Mouse (Mus musculus) monocyte, adult 59 days (primary cell): ENCODE data around the gene Arhgap4. TPM values are rescaled to one million over a fixed set of nuclear protein-coding genes. Genes with fewer than 3 reads are reported as not detected.

Source experiments
- total RNA-seq, 2 experiments: library from RNA; stranded (reverse); gene quantifications; one replicate each; pipeline ENCODE4 v1.2.4; 2023

The Arhgap4 gene
- 100 to 1,000 TPM; 146 TPM for total RNA-seq

GRCm38 (mm10) chrX:73921823-73922549 is at the start of gene Arhgap4, which contains the start of gene Naa10:
Arhgap4 (minus strand) TSS chrX:73921870.
Naa10 (minus strand) TSS chrX:73921944.

DNA sequence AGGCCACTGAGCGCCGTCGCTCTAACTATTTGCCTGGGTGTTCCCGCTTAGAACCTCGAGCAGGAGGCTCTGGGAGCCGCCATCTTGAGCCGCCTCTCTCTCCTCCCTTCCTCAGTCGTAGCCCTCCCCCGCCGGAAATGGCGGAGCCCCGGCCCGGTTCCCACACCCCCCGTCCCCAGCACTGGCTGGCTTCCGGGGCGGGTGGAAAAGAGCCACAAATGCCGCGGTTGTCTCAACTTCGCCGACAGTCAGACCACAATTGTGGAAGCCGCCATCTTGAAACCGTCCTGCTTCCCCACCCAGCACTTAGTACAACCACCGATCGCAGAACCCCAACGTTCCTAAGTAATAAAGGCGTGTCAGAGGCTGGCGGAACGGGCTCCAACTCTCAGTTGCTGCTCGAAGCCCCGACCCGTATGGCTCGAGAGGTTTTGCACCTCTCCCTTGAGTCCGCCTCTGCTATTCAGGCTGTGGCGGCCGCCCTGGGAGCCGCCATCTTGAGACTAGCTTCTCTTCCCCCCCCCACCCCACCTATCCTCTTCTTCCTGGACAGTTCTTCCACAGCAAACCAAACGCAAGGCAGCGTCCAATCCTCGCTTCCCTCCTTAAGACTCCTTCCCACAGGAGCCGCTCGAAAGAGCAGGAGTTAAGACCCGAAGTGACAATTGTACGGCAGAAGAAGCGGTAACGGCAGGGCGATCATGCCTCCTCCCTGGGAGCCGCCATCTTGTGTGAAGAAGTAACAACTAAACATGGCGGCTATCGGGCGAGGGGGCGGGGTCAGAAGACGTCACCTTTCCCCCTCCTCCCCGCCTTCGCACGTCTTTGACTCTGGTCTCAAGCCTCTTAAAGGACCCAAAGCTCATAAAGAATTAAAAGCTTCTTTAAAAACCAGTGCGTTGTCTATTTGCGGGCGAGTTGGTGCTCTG is 44.8 kb upstream of the Arhgap4 start, which contains the start of gene Hcfc1:
Hcfc1 (minus strand) TSS at position 110 of the 929 bp plus-strand sequence.

GRCm38 (mm10) chrX:73930402-73931062 is 8.9 kb upstream of the Arhgap4 start, which contains the start of gene Renbp:
Renbp (minus strand) TSS chrX:73930850.

GRCm38 (mm10) chrX:73895719-73896118 is 26.0 kb downstream of the Arhgap4 start, which contains the start of gene L1cam:
L1cam (minus strand) TSS chrX:73896105.

DNA sequence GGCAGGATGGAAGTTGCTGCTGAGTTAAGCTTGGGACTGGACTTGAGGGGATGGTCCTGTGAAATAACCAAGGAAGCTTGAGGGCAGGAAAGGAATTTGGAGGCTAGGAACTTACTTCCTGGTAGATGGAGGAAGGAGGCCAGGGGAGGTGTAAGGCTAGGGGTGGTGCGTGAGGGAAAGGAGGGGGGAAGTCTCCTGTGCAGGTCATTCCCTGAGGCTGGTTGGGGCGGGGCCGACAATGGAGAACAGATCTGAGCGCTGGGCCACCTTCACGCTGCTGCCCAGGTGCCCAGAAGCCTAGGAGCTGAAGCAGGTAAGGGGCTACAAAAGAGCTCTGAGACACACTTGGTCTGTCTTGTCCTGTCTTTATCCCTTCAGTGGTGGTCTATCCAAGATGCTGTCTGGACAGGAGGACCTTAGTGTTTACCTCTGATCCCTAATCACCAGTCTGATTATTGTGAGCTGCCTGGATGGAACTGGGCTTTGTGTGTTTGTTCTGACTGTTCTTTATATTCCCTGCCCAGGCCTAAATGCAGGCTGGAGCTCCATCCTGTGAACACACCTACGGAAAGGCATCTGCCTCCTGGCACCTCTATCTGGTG is 30.0 kb downstream of the Arhgap4 start, which contains the start of gene Avpr2:
Avpr2 (plus strand) TSS at position 552 of the 602 bp plus-strand sequence.

Other genes with a start within 250 kb of the Arhgap4 start
- gene Slc6a8, start 248.7 kb downstream of the Arhgap4 start, total RNA-seq = under 1 TPM; 0.30 to 0.94 TPM
- gene Bcap31, start 205.7 kb downstream of the Arhgap4 start, total RNA-seq = 100 to 1,000 TPM; 113 to 115 TPM
- gene Abcd1, start 205.3 kb downstream of the Arhgap4 start, total RNA-seq = 100 to 1,000 TPM; 144 to 156 TPM
- 1 to 10 TPM; 2.4 to 3.2 TPM for gene Plxnb3, start 164.8 kb downstream of the Arhgap4 start, total RNA-seq
- gene Srpk3, start 147.5 kb downstream of the Arhgap4 start, total RNA-seq = under 1 TPM; 0.82 to 0.97 TPM
- 100 to 1,000 TPM; 124 to 154 TPM for gene Idh3g, start 135.0 kb downstream of the Arhgap4 start, total RNA-seq
- 100 to 1,000 TPM; 155 to 157 TPM for gene Ssr4, start 134.8 kb downstream of the Arhgap4 start, total RNA-seq
- gene Pdzd4, start 96.9 kb downstream of the Arhgap4 start, total RNA-seq = 1 to 10 TPM; 1.2 to 3.3 TPM
- not detected for gene Avpr2, start 29.8 kb downstream of the Arhgap4 start, total RNA-seq
- 100 to 1,000 TPM in 1 of 2 experiments, 10 to 100 TPM in 1; 79.0 to 123 TPM for gene L1cam, start 25.8 kb downstream of the Arhgap4 start, total RNA-seq
- gene Naa10, start 74 bp upstream of the Arhgap4 start, total RNA-seq = 10 to 100 TPM; 46.2 to 49.0 TPM
- gene Renbp, start 9.0 kb upstream of the Arhgap4 start, total RNA-seq = 10 to 100 TPM; 68.8 to 76.7 TPM
- 10 to 100 TPM; 86.7 to 89.0 TPM for gene Hcfc1, start 44.5 kb upstream of the Arhgap4 start, total RNA-seq
- 100 to 1,000 TPM; 131 to 140 TPM for gene Irak1, start 102.0 kb upstream of the Arhgap4 start, total RNA-seq
- not detected for gene Opn1mw, start 205.6 kb upstream of the Arhgap4 start, total RNA-seq
- 10 to 100 TPM; 42.6 to 44.5 TPM for gene Mecp2, start 213.5 kb upstream of the Arhgap4 start, total RNA-seq
- gene Tex28, start 246.0 kb upstream of the Arhgap4 start, total RNA-seq = not detected